Mouse (Mus musculus) yolk sac, embryonic 10.5 days (tissue): Measurements from ENCODE around the gene Robo1.
"Not testable (repeated sequence)": the region's sequence is repeated elsewhere in the genome, so short reads cannot be mapped to it uniquely, and the experiment has no call there.

Experiments
- DNase-seq: peaks from one replicate; pipeline ENCODE4 v3.0.0-alpha.2; 2017; ENCODE audit warnings: low spot score

The Robo1 gene

DNA sequence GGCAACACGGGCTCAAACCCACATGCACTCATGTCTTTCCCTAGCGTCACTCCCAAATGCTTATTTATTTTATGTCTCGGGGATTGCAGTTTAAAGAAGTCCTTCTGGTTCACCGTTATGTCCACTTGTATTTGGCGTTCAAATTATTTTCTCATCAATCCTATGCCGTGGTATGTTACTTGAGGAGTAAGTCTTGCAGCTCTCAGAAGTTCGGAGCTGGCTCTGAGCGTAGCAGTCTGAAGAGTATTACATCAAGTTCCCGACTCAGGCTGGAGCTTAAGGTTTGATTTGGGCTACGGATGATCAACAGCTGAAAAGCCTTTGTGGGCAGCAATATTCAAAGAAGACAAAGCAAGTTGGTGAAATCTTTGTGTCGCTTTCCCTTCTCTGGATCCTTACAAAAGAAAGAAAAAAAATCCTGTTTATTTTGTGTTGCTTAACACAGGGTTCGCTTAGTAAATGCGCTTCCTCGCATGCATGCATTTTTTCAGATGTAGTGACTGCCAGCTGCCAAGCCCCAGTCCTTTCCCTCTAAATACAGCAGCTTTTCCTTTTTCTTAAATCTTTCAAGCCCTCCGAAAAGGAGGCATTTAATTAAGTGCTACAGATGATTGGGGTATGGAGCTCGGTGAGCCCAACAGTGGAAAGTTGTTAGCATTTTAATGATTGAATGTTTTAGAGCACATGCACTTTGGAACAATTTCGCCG lies 136.5 kb downstream of the Robo1 start:
- no peak for DNase-seq

DNA sequence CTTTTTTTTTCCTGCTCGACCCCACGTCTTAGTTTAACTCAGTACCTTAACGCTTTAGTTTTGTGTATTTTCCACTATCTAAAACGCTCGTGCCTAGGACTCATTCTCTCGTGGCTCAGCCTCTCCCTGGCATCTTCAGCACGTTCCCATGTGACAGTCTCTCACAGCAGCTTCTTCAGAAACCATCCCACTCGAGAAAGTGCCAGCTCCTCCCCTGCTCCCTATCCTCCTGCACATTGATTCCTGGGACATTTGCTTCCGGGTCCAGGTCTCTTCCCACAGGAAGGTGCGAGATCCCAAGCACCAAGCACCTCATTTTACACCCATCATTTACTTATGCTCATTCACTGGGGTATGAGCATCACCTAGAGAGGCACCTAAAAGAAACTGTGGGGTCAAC lies 150.0 kb downstream of the Robo1 start:
- no peak for DNase-seq

DNA sequence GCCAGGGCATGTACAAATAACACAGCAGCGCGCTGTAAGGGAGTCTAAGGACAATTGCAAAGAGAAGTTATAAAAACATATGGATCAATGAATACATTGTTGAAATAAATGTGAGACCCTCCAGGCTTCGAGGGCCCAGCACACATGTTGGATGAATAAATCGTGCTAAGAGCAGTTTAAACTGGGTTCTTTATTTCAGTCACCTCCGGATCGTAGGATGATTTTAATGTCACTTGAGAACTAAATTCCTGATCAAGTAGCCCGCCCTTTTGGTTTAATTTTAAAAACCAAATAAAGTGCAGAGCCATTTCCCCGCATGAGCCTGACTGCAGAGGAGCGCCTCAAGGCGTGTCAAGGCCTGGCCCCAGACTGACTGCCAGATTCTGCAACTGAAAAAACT lies 150.5 kb downstream of the Robo1 start:
- no peak for DNase-seq

DNA sequence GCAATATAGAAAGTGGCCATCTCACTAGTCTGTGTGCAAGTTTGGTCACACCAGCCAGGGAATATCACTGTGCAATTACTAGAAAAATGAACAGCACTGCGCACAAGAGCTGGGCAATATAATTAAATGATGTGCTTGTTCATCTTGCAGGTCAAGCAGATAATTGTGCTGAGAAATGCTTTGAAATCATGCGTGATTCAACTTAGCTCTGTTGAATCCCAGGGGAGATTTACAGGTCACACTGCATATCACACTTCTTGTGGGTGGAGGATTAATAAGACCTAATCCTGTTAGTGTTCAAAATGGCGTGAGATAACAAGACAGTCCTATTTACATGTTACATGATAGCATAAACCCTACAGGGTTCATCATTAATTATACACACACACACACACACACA lies 157.6 kb downstream of the Robo1 start:
- no peak for DNase-seq

DNA sequence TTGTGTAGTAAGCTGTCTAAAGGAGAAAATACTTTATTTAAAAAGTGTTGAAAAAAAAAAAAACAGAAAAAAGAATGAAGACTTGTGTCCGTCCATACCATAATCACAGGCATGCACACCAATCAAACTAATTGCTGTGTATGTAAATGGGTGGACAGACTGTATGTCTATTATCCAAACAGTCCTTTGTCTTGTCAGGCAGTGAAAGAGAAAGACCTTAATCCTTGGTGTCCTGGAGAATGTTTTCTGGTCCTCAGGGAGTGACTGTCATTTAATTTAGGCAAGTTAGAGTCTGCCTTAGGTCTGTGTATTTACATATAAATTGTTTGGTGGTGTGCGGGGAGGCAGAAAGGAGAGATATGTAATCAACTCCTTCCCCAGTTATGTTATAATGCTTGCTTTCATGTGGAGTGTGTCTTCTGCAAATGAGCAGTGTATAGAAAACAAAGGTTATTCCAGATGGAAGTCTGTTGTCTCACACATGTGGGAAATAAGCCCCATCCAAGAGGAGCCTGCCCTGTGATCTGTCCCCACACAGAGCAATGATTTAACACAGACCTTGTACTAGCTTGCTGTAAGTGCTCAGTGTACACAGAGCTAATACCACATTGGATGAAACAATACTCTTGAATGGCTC lies 162.0 kb downstream of the Robo1 start:
- DNase-seq = no peak

DNA sequence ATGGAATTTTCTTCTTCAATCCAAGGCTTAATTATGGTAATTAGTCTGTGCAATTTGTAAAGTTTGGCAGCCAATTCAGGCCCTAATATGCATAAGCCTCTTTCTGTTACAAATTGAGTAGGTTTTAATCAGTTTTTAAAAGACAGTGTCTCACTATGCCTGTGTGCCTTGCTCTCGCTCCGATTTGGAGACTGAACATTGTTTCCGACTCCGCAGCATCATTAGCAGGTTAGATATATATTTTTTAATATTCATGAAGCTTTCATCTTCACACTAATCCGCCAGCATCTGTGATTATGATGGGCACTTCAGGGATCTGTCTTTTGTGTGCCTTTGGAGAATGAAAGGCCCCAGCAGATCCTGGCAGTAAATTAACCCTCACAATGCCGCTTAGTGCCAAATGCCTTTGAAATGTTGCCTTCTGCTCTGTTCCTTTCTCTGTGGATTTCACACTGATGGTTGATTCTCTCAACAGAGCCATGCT lies 202.7 kb downstream of the Robo1 start:
- no peak for DNase-seq

DNA sequence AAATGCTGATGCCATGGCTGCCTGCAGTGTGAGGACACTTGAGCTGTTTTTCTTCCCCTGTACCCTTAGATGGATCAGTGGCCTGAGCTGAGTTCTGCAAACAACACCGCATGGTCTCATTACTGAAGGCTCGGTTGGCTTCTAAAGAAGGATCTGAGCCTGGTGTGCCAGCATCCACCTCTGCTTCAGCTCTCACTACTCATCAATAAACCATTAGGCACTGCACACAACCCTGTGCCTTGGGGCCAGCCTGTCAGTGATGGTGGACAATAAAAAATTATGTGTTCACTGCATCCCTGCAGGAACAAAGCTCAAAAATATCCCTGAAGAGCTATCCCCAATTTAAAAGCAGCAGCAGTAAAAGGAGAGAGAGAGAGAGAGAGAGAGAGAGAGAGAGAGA lies 223.2 kb downstream of the Robo1 start:
- DNase-seq = no peak

DNA sequence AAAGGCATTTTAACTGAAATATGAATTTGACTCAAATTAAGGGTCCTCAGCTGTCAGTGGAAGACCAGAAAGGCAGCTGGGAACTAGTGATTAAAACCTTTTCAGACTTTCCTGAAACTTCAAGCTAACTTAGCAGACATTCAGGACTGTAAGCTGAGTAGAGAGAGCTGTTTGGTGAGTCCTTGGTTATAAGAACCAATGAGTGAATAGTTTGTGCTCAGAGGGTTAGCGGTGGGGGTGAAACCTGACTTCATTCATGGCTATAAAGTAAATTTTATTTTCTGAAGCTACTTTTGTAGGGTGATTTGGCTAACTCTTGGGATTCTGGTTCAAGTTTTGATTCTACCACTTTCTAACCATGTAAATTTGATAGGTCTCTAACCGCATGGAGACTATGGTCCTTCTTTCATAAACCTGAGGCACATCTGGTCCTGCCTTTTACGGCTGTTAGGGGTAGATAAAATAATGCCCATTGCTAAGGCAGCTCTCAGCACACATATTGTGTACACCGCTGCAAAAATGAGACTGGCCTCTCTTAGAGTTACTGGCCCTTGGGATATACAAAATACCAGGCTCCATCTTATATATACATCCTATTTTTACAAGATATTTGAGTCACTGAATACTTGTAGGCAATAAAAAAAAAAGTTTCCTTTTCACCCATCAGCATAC lies 225.9 kb downstream of the Robo1 start:
- no peak for DNase-seq

DNA sequence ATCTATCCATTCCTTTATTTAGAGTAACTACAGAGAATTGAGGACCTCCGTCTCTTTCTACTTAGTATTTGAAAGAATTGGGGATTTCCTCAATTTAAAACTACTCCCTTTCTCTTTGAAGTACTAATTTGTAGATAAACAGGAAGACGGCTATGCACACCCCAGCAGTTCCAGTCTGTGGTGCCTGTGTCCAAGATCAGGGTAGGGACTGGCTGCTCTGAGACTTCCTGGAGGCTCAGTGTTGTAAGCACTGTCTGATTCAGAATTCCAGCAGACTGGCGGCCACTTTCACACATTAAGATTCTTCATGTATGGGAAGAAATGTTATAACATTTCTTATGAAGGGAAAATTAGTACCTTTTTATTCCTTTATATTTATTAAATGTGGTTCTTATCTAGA lies 230.1 kb downstream of the Robo1 start:
- DNase-seq = no peak

DNA sequence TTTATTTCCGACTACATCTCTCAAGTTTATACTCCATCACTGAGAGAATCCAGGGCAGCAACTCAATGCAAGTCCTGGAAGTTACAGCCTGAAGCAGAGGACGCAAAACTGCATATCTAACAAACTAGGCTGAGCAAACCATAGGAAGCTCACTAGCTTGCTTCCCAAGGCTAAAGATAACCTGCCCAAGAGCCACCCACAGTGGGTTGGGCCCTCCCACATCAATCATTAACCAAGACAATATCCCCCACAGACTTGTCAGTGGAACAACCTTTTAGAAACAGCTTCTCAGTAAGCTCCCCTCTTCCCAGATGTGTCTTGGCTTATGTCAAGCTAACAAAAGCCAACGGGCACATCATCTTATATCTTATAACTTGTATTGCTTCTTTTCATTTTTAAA lies 235.8 kb downstream of the Robo1 start:
- DNase-seq = no peak

DNA sequence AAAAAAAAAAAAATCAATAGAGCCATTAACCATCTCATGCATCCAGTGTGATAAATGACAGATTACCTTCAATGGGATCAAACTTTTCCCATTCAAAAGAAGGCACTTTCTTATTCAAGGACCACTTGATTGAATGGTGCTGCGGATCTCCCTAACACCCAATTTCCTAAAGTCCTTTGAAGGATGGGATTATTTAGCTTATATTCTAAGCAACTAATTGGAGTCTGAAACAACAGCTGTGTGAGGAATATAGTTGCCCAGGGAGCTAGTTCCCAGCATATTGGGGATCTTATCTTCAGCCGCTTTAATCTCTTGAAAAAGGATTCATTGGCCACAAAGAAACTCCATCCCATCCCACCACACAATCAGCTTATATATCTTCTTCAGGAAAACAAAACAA lies 236.8 kb downstream of the Robo1 start:
- no peak for DNase-seq

DNA sequence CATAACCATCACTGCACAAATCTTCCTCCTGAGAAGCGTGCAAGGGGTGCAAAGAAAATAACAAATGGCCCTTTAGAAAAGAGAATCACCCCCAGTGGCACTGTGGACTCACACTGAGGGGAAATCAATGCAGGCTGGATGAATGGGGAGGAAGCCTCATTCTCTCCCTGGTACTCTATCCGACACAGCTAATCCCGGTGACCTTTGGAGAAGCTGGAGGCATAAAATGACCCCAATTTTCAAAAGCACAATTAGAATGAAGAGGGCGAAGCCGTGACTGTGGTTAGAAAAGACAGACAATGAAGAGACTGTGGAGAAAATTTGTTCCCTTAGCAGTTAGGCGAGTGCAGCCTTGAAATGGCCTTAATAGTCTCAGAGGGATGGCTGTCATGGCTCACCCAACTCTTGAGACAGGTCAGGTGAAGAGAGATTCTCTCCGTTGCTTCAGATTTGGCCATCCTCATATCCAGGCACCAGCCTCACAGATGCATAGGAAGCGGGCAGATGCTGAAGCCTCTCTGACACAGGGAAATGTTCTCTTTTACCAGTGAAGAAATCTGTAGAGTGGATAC lies 243.7 kb downstream of the Robo1 start:
- no peak for DNase-seq

DNA sequence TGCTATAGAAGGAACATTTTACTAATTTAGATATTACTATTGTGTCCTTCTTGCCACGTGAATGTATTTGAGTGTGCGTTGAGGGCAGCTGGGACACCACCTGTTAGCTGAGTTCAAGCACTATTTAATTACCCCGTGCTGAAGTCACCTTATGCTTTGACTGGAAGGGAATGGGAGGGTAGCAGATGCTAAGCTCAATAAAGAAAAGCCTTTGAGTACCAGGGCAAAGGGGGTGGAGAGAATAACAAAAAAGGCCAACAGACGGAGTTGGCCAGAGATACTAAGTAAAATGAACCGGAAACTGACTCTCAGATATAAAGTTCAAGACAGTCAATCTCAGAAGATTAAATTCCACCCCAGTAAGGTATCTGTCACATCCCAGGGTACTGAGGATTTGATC lies 245.6 kb downstream of the Robo1 start:
- DNase-seq = no peak

DNA sequence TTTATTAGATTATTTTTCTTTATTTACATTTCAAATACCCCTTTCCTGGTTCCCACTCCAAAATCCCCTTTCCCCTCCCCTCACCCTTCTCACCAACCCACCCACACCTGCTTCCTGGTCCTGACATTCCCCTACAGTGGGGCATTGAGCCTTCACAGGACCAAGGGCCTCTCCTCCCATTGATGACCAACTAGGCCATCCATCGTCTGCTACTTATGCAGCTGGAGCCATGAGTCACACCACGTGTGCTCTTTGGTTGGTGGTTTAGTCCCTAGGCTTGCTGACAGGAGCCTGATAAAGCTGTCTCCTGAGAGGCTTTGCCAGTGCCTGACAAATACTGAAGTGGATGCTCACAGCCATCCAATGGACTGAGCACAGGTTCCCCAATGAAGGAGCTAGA lies 254.0 kb downstream of the Robo1 start:
- not testable (repeated sequence) for DNase-seq

DNA sequence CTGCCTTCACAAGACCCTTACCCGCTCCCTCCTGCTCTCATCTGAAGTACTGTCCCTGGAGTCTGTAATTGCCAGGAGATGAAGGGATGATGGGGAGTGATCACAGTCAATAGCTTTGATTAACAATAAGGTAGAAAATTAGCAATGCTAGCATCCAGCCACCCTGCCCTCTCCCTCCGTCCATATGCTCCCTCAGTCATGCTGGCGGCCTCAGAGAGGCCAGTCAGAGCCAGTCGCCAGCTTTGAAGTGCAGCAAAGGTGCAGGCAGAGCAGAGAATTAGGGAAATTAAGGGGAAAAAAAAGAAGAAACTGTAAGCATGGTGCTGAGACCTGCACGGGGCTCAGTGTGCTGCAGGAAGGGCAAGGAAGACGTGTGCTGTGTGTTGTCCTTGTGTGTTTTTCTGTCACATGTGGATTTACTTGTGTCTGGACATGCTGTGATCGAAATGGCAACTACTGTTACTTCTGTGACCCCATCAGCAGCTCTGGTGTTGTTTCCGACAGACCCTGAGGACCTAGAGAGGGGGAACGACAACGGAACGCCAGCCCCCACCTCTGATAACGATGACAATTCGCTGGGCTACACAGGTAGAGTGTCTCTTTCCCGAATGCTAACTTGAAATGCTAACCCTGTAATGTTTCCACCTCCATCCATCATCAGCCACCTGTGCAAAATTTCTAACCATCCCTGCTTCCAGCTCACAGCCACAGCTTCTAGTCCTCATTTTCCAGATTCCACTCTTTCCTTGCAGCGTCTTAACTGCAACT lies 255.3 kb downstream of the Robo1 start:
- no peak for DNase-seq

DNA sequence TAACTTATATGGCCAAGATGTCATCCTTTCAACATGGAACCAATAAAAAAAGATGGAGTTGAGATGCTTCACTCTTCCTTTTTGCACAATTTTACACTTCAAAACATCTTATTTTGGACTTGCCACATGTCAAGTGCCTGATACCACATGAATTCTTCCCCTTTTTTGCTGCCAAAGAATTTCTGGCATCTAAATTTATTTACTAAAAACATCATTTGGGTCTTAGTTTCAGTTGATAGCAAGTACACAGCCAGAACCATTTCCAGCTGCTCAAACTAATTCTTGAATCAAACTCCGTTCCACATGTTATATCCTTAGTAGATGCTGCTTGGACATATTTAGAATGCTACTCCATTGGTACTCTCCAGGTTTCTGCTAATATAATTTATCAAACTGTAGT lies 267.1 kb downstream of the Robo1 start:
- no peak for DNase-seq

DNA sequence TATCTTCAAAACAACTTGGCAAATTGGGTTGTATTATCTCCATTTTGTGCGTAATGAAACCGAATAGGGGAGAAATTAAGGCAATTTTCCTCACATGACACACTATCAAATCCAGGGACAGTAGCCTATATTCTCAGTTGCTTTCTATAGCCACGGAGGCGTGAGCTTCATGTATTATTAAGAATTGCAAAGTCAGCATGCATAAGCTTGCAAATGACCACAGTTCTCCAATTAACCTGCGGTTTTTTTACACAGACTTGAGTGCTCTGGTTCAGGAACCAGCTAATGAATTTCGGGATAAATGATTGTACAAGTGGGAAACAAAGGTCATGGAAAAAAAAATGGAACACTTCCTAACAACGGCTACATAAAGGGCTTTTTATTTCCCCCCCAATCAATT lies 268.9 kb downstream of the Robo1 start:
- no peak for DNase-seq

DNA sequence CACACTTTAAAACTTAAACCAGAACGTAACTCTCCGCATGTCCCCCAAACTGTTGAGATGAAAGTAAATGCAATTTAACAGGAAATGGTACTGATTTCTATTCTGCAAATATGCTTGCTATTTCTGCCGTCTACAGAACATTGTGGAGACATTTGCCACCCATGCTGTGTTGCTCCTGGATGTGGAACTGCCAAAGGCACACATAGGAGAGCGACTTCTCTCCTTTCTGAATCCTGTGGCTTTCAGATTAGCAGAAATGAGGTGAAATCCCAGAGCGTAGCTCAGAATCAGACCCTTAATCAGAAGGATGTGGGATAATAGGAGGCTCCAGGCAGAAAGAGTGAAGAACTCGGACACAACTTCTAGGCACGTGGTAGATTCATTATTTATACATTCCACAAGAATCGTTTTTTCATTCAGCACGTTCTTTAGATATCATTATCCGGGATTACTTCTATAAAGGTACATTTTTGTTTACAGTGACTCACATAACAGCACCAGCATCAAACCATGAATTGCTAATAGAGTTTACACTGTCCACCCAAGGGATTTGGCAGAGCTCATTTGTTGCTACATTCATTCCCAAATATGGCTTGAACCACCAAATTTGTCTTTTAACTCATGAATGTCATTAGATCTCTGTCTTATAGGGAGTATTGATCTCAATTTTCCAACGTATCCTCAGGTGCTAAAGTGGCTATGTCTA lies 276.5 kb downstream of the Robo1 start:
- DNase-seq = no peak

DNA sequence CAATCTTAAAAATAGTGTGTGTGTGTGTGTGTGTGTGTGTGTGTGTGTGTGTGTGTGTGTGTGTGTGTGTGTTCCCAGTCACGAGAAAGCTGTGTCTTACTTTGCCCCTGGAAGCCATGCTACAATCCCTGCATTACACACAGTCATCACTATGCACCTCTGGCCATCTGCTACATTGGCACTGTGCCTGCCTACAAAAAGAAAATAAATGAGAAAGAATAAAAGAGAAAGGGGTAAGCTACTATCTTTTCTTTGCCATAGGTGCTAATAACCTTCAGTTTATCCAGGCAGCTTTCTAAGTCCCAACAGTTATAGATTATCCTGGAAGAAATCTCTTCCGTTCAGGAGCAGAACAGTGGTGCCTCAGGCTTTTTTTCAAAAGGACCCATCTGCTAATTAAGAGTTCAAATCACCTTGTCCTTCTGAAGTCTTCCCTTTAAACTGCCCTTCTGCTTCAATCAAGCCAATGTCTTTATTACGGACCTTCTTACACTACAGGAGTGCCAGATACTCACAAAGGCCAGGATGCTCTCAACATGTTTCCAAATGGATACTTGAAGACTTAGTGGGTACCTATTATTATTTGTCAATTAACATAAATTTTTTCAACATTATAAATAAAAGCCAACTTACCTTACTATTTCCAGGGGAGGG lies 277.2 kb downstream of the Robo1 start:
- no peak for DNase-seq

DNA sequence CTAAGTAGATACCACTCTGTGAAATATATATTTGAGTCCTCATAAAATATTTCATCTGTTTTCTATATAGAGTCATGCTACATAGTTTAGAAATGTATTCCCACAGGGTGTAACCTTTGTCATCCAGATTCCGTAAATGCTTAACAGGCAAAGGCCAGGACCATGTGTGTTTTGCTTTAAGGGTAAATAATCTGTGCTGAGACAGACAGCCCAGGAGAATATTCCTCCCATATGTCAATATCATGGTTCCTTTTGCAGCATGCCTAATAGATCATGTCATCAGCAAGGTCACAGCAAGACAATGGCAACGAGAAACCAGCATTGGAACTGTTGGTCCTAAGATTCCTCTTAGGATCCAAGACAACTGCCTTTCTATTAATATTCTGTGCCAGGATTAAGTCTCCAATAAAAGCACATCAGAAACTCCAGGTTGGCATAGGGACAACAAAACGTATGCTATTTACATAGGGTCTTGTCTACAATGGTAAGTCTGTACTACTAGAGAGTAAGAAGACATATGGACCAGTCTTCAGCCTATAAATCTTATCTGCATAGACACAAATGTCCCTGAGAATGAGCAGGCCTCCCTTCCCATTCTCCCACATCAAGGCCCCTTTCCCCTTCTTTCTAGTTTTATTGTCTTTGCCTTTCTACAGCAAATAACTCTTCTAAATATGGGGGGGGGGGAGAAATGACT lies 279.4 kb downstream of the Robo1 start:
- no peak for DNase-seq
